Mouse (Mus musculus) spleen, adult 18-20 months (tissue): ENCODE measurements around the gene Vmn1r87.

Experiments used
- DNase-seq, 2 experiments: peaks; one replicate each; pipeline ENCODE4 v3.0.0; 2022; ENCODE audit warnings: mixed read lengths in 2 of 2

Gene Vmn1r87

DNA sequence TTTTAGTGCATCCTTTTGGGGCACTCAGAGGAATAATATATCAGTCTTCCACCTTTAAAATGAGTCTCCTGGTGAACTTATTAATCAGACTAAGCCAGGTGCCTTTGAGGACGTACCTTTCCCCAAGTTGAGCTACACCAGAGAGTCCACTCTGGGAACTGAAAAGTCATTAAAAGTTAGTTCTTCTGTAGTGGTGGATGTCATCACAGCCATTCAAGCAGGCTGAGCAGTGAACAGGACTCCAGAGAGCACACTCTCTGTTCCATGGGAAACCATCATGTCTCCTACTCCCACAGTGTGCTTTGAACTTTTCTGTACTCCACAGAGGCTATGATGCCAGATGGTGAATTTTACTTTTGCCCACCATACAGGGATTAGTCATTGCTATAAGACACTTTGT lies at the start of gene Vmn1r87:
Vmn1r87 (minus strand) TSS at position 101 of the 400 bp plus-strand sequence.
- DNase-seq: no peak

- DNase-seq: no peak
Measured at GRCm38 (mm10) chr7:13159268-13159667, 19.3 kb upstream of the Vmn1r87 start, which contains the start of gene Vmn1r88. TSS of gene Vmn1r88 (plus strand) at chr7:13159568.

DNA sequence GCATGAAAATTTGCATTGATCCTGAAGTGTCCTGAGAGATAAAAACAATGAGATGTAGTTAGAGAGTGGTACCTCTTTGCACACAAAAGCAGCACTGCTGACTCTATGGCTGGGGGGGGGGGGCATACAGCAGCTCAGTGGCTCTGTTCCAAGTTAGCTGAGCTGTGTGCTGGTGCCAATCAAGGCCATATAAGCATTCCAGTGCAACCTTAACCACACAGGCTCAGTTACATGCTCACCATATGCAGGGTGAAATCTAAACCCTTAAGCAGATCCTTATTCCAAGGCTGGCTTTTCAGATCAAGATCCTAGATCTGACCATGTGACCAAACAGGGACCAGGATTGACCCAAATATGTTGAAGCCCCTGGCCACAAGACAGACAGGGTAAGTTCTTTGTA lies 2.6 kb downstream of the Vmn1r87 start:
- no peak for DNase-seq

DNA sequence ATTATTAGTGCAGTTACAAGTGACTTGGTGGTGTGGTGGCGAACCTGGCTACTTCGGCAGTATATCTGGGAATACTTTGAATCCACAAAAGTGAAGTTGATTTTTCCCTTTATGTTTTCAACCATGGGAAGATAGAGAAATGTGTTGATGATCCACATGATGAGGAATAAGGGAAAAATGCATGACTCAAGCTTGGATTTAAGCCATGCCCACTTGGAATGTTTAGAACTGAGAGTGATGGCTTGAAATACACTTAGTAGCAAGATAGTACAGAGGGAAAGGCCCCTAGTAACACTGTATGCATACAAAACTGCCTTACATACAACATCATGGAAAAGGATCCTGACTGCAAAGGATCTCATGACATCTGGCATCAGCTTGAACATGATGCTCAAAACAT lies 8.1 kb downstream of the Vmn1r87 start:
- DNase-seq: no peak

DNA sequence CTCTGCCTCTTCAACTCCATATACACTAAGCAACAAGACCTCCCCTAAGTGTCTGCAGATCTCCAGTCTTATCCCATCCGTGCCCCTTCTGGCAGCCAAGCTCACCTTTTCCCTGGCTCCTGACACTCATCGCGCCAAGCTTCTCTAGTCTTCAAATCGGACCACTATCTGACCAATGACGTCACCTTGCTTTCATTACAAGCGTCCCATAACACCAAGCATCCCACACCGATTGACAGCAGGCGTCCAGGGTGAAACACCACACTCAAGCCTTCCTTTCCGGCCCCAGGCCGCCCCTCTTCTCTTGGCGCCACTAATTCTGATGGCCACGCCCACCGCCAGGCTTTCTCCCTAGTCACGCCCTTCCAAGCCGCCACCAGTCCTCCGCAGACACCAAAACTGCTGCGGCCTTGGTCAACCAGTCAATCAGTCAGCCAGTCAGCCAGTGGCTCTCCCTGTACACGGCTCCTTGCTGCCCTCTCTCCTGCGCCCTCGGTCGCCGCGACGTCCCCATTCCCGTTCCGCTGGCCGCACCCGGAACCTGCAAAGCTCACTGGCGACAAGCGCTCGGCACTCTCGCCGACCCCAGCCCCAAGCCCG lies 16.3 kb downstream of the Vmn1r87 start:
- peak in 1 of 2 experiments; percentile 5 for DNase-seq

DNA sequence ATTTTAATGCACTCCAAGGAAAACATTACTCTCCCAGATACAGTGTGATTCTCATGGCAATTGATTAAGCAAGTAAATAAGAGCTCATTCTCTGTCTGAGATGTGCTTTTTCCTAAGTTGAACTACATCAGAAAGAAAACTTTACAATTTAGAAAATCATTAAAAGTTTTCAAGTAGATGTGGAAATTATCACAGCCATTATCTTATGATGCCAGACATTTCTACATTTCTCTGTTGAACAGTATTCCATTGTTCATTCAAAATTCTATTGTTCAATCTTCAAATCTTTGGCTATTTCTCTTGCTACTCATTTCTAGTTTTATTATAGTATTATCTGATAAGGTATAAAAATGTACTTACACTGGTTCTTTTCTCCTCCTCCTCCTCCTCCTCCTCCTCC lies 20.1 kb downstream of the Vmn1r87 start, which contains the start of gene Vmn1r86:
Vmn1r86 (minus strand) TSS at position 101 of the 400 bp plus-strand sequence.
- DNase-seq: no peak

DNA sequence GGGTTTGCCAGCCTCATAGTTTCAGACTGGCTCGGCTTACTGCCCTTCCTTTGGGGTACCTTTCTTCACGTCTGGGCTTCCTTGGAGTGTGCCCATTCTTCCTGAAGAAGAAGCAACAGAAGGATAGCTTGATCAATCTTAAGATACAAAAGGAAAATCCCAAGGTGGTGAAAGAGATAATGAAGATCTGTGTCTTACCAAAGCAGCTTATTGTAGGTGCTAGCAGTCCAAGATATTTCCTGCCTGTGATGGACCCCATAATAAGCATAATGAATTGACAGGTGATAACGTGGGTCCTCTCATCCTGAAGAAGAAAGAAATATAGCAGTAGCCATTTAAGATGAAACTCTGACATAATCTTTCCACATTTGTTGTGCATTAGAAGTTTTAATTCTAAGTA lies 44.9 kb downstream of the Vmn1r87 start, which contains the start of gene Vmn1r85:
Vmn1r85 (minus strand) TSS at position 101 of the 400 bp plus-strand sequence.
- no peak for DNase-seq
